Mouse (Mus musculus): Measurements from ENCODE around the gene Nfat5. TPM values are rescaled to one million over a fixed set of nuclear protein-coding genes. Genes with fewer than 3 reads are reported as not detected.

Nfat5 gene
- polyA plus RNA-seq (2015; fragmentation: Nextera tagmentation; extraction: Ambion mirVana), result 11.1 and 13.3 TPM in 2 replicates

DNA sequence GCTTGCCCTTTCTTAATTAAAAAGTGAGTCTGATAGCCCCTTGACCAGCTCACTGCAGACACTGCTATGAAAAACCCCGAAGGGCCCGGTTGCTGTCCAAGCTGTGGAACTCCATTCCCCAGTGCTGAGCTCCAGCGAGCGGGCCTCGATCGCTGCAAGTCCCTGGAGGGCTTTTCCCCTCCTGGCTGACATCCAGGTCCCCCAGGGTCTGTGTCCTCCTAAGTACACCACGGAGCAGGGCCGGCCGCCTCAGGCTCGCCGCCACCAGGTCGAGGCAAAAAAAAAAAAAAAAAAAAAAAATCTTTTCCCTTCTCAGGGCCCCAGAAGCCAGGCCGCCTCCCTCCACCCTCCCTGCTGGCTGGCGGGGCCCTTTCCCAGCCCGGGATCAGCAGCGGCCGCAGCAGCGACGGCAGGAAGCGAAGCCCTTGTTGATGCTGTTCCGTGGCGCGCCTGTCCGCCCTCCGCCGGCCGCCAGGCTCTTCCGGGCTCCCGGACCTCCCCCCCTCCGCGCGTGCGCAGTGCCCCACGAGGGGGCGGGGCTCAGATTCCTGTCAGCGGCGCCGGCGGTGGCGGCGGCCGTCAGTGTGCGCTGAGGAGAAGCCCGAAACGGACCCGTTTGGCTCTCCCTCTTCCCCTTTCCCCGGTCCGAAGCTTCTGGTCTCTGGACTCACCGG, at the start of gene Nfat5:
Gene Nfat5, plus strand, starts transcription at position 543 of the 674 bp plus-strand sequence.
- H3K4me2 ChIP-seq (ENCODE audit: low read depth, low read length), result peak within 1 kb of the TSS; percentile 77
- no peaks in the 10 kb centered on the region for H3K27me3 ChIP-seq (ENCODE audit: control insufficient read depth, insufficient read depth, low read depth, low read length)
- ATAC-seq (ENCODE audit: low read depth), result peak; percentile 97
- peak within 1 kb of the TSS; percentile 96 for H3K27ac ChIP-seq (ENCODE audit: low read length)
- no peaks in the 10 kb centered on the region for H3K36me3 ChIP-seq (ENCODE audit: control insufficient read depth, insufficient read depth, low read length)
- peaks cover 10% of the 10 kb centered on the region for H3K4me1 ChIP-seq (replicated peaks; ENCODE audit: control insufficient read depth, insufficient read depth, low read length)
- peak within 1 kb of the TSS; percentile 81 for H3K4me3 ChIP-seq (ENCODE audit: low read length)
- H3K9ac ChIP-seq (ENCODE audit: low read length), result peak within 1 kb of the TSS; percentile 90
- WGBS, result under 1% methylated on average over 45 of the region's 49 CpGs
- H3K9me3 ChIP-seq (ENCODE audit: control insufficient read depth, low read length), result no peaks in the 10 kb centered on the region

DNA sequence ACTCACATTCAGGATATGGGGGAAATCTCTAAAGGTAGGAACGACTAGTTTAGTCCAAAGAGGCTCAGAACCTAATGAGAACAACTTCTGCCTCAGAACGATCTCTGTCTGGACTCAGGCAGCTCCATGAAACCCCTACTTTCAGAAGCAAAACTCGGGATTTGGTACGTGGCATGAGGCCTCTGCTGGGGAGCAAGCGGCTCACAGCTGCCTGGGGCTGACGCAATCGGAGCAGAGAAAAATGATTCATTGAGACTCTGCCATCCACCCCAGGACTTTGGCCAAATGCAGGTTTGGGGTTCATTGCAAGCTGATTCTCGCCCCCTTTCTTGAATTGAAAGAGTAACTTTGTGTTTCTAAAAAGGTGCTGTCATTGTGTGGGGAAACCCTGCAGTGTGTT, 49.1 kb upstream of the Nfat5 start:
- no peaks in the 10 kb centered on the region for H3K27me3 ChIP-seq (ENCODE audit: control insufficient read depth, insufficient read depth, low read depth, low read length)
- no peaks in the 10 kb centered on the region for H3K36me3 ChIP-seq (ENCODE audit: control insufficient read depth, insufficient read depth, low read length)
- H3K27ac ChIP-seq (ENCODE audit: low read length), result no peak overlapping the region
- H3K4me1 ChIP-seq (replicated peaks; ENCODE audit: control insufficient read depth, insufficient read depth, low read length), result no peaks in the 10 kb centered on the region
- ATAC-seq (ENCODE audit: low read depth), result no peak
- H3K4me2 ChIP-seq (ENCODE audit: low read depth, low read length), result no peak overlapping the region
- no peak overlapping the region for H3K9ac ChIP-seq (ENCODE audit: low read length)
- no peaks in the 10 kb centered on the region for H3K9me3 ChIP-seq (ENCODE audit: control insufficient read depth, low read length)
- H3K4me3 ChIP-seq (ENCODE audit: low read length), result no peak overlapping the region
- WGBS, result 68% methylated on average over 8 of the region's 8 CpGs

DNA sequence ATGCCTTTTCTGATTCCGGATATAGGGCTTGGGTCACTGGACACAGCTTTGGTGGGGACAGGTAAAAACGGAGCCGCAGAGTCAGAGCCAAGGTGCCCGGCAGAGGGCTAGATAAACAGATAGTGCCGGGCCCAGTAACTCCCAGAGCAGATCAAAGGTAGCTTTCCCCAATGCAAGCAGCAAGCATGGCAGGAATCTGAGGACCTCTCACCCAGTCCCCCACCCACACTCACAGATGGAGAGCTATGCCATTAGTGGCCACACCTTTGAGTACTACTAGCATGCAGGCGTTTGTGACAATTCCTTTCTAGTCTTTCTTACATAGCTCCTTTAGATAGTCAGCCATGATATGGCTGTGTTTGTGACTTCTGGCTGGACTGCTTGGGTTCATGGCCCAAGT, 44.8 kb upstream of the Nfat5 start:
- WGBS, result 51% methylated on average over 6 of the region's 6 CpGs
- H3K27ac ChIP-seq (ENCODE audit: low read length), result no peak overlapping the region
- no peak overlapping the region for H3K9ac ChIP-seq (ENCODE audit: low read length)
- no peak overlapping the region for H3K4me2 ChIP-seq (ENCODE audit: low read depth, low read length)
- H3K36me3 ChIP-seq (ENCODE audit: control insufficient read depth, insufficient read depth, low read length), result no peaks in the 10 kb centered on the region
- peaks cover 8% of the 10 kb centered on the region for H3K4me1 ChIP-seq (replicated peaks; ENCODE audit: control insufficient read depth, insufficient read depth, low read length)
- no peaks in the 10 kb centered on the region for H3K27me3 ChIP-seq (ENCODE audit: control insufficient read depth, insufficient read depth, low read depth, low read length)
- peak; percentile 69; the same call in 1 of the 2 replicates for ATAC-seq (ENCODE audit: low read depth)
- no peak overlapping the region for H3K4me3 ChIP-seq (ENCODE audit: low read length)
- H3K9me3 ChIP-seq (ENCODE audit: control insufficient read depth, low read length), result no peaks in the 10 kb centered on the region

DNA sequence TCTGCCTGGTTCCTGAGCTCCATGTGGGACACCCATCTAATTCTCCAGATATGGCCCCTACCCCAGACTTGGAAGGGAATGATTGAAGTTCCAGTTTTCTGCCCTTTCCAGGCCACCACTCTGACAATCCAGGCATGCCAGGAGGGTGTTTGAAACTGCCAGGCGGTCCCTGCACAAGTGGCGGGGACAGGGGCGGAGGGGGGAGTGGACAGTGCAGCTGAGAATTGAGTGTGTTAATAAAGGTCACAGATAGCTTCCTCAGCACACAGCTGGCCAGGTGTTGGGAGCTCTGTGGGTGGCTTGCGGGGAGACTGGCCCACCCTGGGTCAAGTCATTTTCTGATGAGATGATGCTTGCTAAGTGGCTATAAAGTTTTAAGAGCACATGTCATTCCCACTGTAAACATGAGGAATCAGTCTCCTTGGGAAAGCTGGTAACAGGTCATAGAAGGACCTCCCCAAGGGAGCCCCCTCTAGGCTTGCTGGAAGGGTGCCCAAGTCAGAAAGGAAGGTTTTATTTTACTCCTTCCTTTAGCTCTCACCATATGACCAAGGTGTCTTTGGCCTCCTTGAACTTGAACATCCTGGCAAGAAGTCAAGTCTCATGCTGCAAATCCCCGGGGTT, 41.7 kb upstream of the Nfat5 start:
- WGBS, result 55% methylated on average over 5 of the region's 5 CpGs
- Histone ChIP-seq H3K9me3 (ENCODE audit: control insufficient read depth, low read length) (no peaks in the 10 kb centered on the region), H3K36me3 (ENCODE audit: control insufficient read depth, insufficient read depth, low read length) (no peaks in the 10 kb centered on the region), H3K9ac (ENCODE audit: low read length) (no peak overlapping the region), H3K4me3 (ENCODE audit: low read length) (no peak overlapping the region), H3K4me2 (ENCODE audit: low read depth, low read length) (no peak overlapping the region), H3K27me3 (ENCODE audit: control insufficient read depth, insufficient read depth, low read depth, low read length) (no peaks in the 10 kb centered on the region), H3K4me1 (replicated peaks; ENCODE audit: control insufficient read depth, insufficient read depth, low read length) (peaks cover 8% of the 10 kb centered on the region), H3K27ac (ENCODE audit: low read length) (peak overlapping the region; percentile 27; the same call in 1 of the 2 replicates)
- ATAC-seq (ENCODE audit: low read depth), result 0 out of 2 replicates have a peak, but pooled peaks have one; percentile 10

DNA sequence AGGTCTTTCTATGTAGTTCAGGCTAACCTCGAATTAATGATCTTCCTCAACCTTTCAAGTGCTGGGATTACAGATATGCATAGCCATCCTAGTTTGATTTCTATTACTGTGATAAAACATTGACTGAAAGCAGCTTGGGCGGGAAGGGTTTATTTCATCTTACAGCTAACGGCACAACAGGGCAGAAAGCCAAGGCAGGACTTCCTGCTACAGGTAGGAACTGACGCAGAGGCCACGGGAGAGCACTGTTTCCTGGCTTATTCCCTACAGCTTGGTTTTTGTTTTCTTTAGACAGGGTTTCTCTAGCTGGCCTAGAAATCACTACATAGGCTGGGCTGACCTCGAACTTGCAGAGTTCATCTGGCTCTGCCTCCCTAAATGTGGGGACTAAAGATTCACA, 40.1 kb upstream of the Nfat5 start:
- no peak overlapping the region for H3K4me2 ChIP-seq (ENCODE audit: low read depth, low read length)
- peaks cover 8% of the 10 kb centered on the region for H3K4me1 ChIP-seq (replicated peaks; ENCODE audit: control insufficient read depth, insufficient read depth, low read length)
- H3K9me3 ChIP-seq (ENCODE audit: control insufficient read depth, low read length), result no peaks in the 10 kb centered on the region
- H3K27ac ChIP-seq (ENCODE audit: low read length), result no peak overlapping the region
- 52% methylated on average over 6 of the region's 6 CpGs for WGBS
- H3K27me3 ChIP-seq (ENCODE audit: control insufficient read depth, insufficient read depth, low read depth, low read length), result no peaks in the 10 kb centered on the region
- no peak overlapping the region for H3K9ac ChIP-seq (ENCODE audit: low read length)
- H3K36me3 ChIP-seq (ENCODE audit: control insufficient read depth, insufficient read depth, low read length), result no peaks in the 10 kb centered on the region
- no peak overlapping the region for H3K4me3 ChIP-seq (ENCODE audit: low read length)
- no peak for ATAC-seq (ENCODE audit: low read depth)

DNA sequence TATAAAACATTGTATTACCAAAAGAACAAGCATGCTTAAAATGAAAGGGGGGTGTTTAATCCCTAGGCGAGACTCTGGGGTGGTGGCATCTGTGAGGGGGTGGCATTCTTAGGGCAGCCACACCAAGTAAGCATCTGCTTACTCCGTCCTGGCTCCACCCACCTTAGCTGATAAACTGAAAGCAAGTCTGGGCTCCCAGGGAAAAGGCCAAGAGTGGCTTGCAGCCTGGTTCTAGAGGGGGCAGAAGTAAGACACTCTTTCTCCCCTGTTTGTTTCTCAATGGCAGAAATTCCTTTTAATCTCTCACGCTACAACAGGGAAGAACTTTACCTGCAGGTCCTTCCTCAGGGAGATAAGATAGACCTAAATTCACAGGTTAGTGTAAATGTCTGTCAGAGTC, 38.9 kb upstream of the Nfat5 start:
- Histone ChIP-seq H3K4me3 (ENCODE audit: low read length) (no peak overlapping the region), H3K9ac (ENCODE audit: low read length) (no peak overlapping the region), H3K4me1 (replicated peaks; ENCODE audit: control insufficient read depth, insufficient read depth, low read length) (peaks cover 8% of the 10 kb centered on the region), H3K36me3 (ENCODE audit: control insufficient read depth, insufficient read depth, low read length) (no peaks in the 10 kb centered on the region), H3K4me2 (ENCODE audit: low read depth, low read length) (no peak overlapping the region), H3K27me3 (ENCODE audit: control insufficient read depth, insufficient read depth, low read depth, low read length) (no peaks in the 10 kb centered on the region), H3K27ac (ENCODE audit: low read length) (no peak overlapping the region), H3K9me3 (ENCODE audit: control insufficient read depth, low read length) (no peaks in the 10 kb centered on the region)
- ATAC-seq (ENCODE audit: low read depth), result no peak
- 54% methylated on average over 3 of the region's 3 CpGs for WGBS

DNA sequence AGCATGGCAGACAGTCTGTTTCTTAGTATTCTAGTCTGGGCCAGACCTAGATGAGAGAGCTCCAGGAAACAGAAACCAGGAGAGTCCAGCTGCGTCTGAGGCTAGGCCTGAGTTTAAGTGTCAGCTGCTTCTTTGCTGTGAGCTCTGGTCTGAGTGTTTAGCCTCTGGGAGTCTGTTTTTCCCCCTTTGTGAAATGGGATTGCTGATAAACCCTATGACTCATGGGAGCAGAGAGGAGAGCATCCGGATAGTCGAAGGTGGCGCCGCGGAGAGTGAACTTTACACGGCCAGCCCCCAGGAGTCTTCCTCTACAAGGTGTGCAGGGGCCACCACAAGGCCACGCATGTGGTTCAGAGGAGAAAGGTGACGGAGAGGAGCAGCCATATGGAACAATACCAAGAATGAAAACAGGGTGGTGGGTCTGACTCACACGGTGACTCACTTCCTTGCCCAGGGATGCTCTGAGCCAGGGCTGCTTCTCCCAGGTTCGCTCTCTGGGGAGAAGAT, 38.3 kb upstream of the Nfat5 start:
- no peaks in the 10 kb centered on the region for H3K36me3 ChIP-seq (ENCODE audit: control insufficient read depth, insufficient read depth, low read length)
- no peak overlapping the region for H3K27ac ChIP-seq (ENCODE audit: low read length)
- H3K4me2 ChIP-seq (ENCODE audit: low read depth, low read length), result no peak overlapping the region
- no peaks in the 10 kb centered on the region for H3K27me3 ChIP-seq (ENCODE audit: control insufficient read depth, insufficient read depth, low read depth, low read length)
- no peak overlapping the region for H3K4me3 ChIP-seq (ENCODE audit: low read length)
- H3K4me1 ChIP-seq (replicated peaks; ENCODE audit: control insufficient read depth, insufficient read depth, low read length), result peaks cover 8% of the 10 kb centered on the region
- no peak overlapping the region for H3K9ac ChIP-seq (ENCODE audit: low read length)
- no peak for ATAC-seq (ENCODE audit: low read depth)
- 60% methylated on average over 11 of the region's 11 CpGs for WGBS
- no peaks in the 10 kb centered on the region for H3K9me3 ChIP-seq (ENCODE audit: control insufficient read depth, low read length)

DNA sequence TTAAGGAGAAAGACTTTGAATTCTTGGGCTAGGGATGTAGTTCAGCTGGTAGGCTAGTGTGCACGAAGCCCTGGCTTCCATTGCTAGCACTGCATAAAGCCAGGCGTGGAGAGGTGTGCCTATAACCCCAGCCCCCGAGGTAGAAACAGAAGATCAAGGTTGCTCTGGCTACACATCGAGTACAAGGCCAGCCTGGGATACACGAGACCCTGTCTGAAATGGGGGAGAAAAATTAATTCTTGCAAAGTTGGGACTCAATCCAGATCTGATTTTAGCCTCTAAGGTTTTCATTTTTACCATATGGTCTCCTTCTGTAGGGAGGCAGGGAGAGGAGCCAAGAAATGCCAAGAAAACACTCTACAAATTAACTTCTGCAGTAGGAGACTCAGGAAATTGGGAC, 36.0 kb upstream of the Nfat5 start:
- H3K27ac ChIP-seq (ENCODE audit: low read length), result no peak overlapping the region
- no peaks in the 10 kb centered on the region; the same call in 1 of the 2 replicates for H3K4me1 ChIP-seq (replicated peaks; ENCODE audit: control insufficient read depth, insufficient read depth, low read length)
- H3K4me2 ChIP-seq (ENCODE audit: low read depth, low read length), result no peak overlapping the region
- H3K27me3 ChIP-seq (ENCODE audit: control insufficient read depth, insufficient read depth, low read depth, low read length), result no peaks in the 10 kb centered on the region
- H3K9me3 ChIP-seq (ENCODE audit: control insufficient read depth, low read length), result no peaks in the 10 kb centered on the region
- no peaks in the 10 kb centered on the region for H3K36me3 ChIP-seq (ENCODE audit: control insufficient read depth, insufficient read depth, low read length)
- no peak overlapping the region for H3K9ac ChIP-seq (ENCODE audit: low read length)
- no peak overlapping the region for H3K4me3 ChIP-seq (ENCODE audit: low read length)
- 51% methylated on average over 5 of the region's 5 CpGs for WGBS
- no peak for ATAC-seq (ENCODE audit: low read depth)

DNA sequence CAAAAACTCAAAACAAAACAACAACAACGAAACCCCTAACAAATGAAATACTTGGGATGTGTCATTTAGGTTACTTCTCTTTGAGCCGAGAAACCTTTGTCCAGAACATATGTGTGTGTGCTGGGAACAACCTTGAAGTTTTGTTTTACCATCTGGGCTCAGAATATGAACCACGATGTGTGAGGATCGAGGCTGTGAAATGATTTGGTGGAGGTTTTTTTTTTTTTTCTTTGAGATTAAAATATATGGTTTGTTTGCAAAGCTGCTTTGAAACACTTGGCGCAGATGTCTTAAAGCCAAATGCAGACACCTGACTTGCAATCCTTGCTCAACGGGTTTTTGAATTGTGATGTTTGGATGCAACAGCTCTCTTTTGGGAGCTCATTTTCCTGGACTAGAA, 33.1 kb upstream of the Nfat5 start:
- no peak overlapping the region for H3K27ac ChIP-seq (ENCODE audit: low read length)
- WGBS, result 85% methylated on average over 6 of the region's 6 CpGs
- no peak for ATAC-seq (ENCODE audit: low read depth)
- H3K27me3 ChIP-seq (ENCODE audit: control insufficient read depth, insufficient read depth, low read depth, low read length), result no peaks in the 10 kb centered on the region
- H3K4me3 ChIP-seq (ENCODE audit: low read length), result no peak overlapping the region
- no peaks in the 10 kb centered on the region for H3K36me3 ChIP-seq (ENCODE audit: control insufficient read depth, insufficient read depth, low read length)
- H3K4me1 ChIP-seq (replicated peaks; ENCODE audit: control insufficient read depth, insufficient read depth, low read length), result no peaks in the 10 kb centered on the region
- no peaks in the 10 kb centered on the region for H3K9me3 ChIP-seq (ENCODE audit: control insufficient read depth, low read length)
- H3K9ac ChIP-seq (ENCODE audit: low read length), result no peak overlapping the region
- no peak overlapping the region for H3K4me2 ChIP-seq (ENCODE audit: low read depth, low read length)
